Comparison of ENCODE assay signal across 9 mouse cellular contexts in genomic region chr5:33675964-33676363, GRCm38 (mm10). TPM values are rescaled to one million over a fixed set of nuclear protein-coding genes. Genes with fewer than 3 reads are reported as not detected.
DNase-seq lines count a peak whose midpoint lies in the region; ATAC-seq and TF ChIP-seq lines count a peak whose summit lies in the region.
"Had no signal": no experiment of that assay in that cellular context is flagged by ENCODE, and none has a peak within 500 bp of the region (broad histone marks: within the 10 kb centered on the region; RNA-seq: fewer than 3 reads in every experiment).

No protein-coding gene starts in this region.

- no peak overlapping the region for H3K4me2 ChIP-seq in midbrain, embryonic 11.5 days
- H3K4me2 ChIP-seq in midbrain, embryonic 16.5 days (ENCODE audit: low read length) = no peak overlapping the region
- H3K4me2 ChIP-seq in intestine, embryonic 16.5 days (ENCODE audit: low read depth, low read length) = no peak overlapping the region
- H3K4me2 ChIP-seq in lung, embryonic 14.5 days = no peak overlapping the region
- H3K4me2 ChIP-seq in stomach, postnatal 0 days (replicated peaks; ENCODE audit: low read depth) = no peak overlapping the region
- H3K4me2 ChIP-seq: heart, embryonic 15.5 days had no signal

- peak; percentile 55; the same call in 1 of the 2 replicates for ATAC-seq in midbrain, embryonic 11.5 days (ENCODE audit: low FRiP score)
- ATAC-seq in midbrain, embryonic 16.5 days = no peak
- 0 out of 2 replicates have a peak, but pooled peaks have one; percentile 34 for ATAC-seq in intestine, embryonic 16.5 days
- peak; percentile 23; the same call in 1 of the 2 replicates for ATAC-seq in lung, embryonic 14.5 days (ENCODE audit: insufficient read depth)
- ATAC-seq in stomach, postnatal 0 days (ENCODE audit: low FRiP score, low TSS enrichment) = no peak

- no peak for TF ChIP-seq EP300 in stomach, postnatal 0 days (optimal IDR thresholded peaks at IDR 0.05)

- DNase-seq in cerebellum, adult 18-20 months = peak; percentile 31 to 49
- no peak for DNase-seq in cerebellum, adult 11-12 months
- peak; percentile 94 for DNase-seq in midbrain, embryonic 11.5 days (ENCODE audit: low spot score, missing footprints)
- DNase-seq in cerebellum, postnatal 36 days = peak; percentile 48 to 51
- peak; percentile 85 for DNase-seq in lung, embryonic 14.5 days
- peak; percentile 59 for DNase-seq in stomach, postnatal 0 days (ENCODE audit: low spot score)

- H3K9ac ChIP-seq in midbrain, embryonic 11.5 days (ENCODE audit: low read length) = no peak overlapping the region
- H3K9ac ChIP-seq in midbrain, embryonic 16.5 days (ENCODE audit: low read depth, low read length) = no peak overlapping the region
- no peak overlapping the region for H3K9ac ChIP-seq in intestine, embryonic 16.5 days (ENCODE audit: low read depth, low read length)
- H3K9ac ChIP-seq in lung, embryonic 14.5 days = no peak overlapping the region
- no peak overlapping the region for H3K9ac ChIP-seq in stomach, postnatal 0 days (ENCODE audit: low read length)
- H3K9ac ChIP-seq: heart, embryonic 15.5 days had no signal

- H3K4me3 ChIP-seq in midbrain, embryonic 11.5 days (ENCODE audit: low read depth, low read length) = no peak overlapping the region
- no peak overlapping the region for H3K4me3 ChIP-seq in midbrain, embryonic 16.5 days (ENCODE audit: low read depth, low read length)
- H3K4me3 ChIP-seq in intestine, embryonic 16.5 days (ENCODE audit: low read length) = no peak overlapping the region
- H3K4me3 ChIP-seq in lung, embryonic 14.5 days (ENCODE audit: low read depth, low read length) = no peak overlapping the region
- H3K4me3 ChIP-seq in stomach, postnatal 0 days (ENCODE audit: low read depth, low read length) = no peak overlapping the region
- H3K4me3 ChIP-seq: heart, embryonic 15.5 days had no signal

- no peaks in the 10 kb centered on the region for H3K4me1 ChIP-seq in midbrain, embryonic 11.5 days (ENCODE audit: control insufficient read depth, insufficient read depth, low read length)
- no peaks in the 10 kb centered on the region for H3K4me1 ChIP-seq in midbrain, embryonic 16.5 days (ENCODE audit: control insufficient read depth, insufficient read depth, low read length)
- H3K4me1 ChIP-seq in intestine, embryonic 16.5 days (ENCODE audit: control insufficient read depth, insufficient read depth, low read length) = no peaks in the 10 kb centered on the region
- no peaks in the 10 kb centered on the region for H3K4me1 ChIP-seq in lung, embryonic 14.5 days (ENCODE audit: insufficient read depth)
- no peaks in the 10 kb centered on the region for H3K4me1 ChIP-seq in stomach, postnatal 0 days (replicated peaks; ENCODE audit: control insufficient read depth, insufficient read depth)

- H3K9me3 ChIP-seq in midbrain, embryonic 11.5 days (ENCODE audit: control insufficient read depth, low read length) = no peaks in the 10 kb centered on the region
- no peaks in the 10 kb centered on the region for H3K9me3 ChIP-seq in midbrain, embryonic 16.5 days (replicated peaks; ENCODE audit: control insufficient read depth, low read length, poor library complexity, severe bottlenecking)
- no peaks in the 10 kb centered on the region for H3K9me3 ChIP-seq in intestine, embryonic 16.5 days (ENCODE audit: control insufficient read depth, low read length)
- no peaks in the 10 kb centered on the region for H3K9me3 ChIP-seq in lung, embryonic 14.5 days (ENCODE audit: low read depth, low read length)
- H3K9me3 ChIP-seq in stomach, postnatal 0 days (ENCODE audit: control insufficient read depth, low read length) = no peaks in the 10 kb centered on the region
- H3K9me3 ChIP-seq: heart, embryonic 15.5 days had no signal

- TF ChIP-seq CTCF in lung, embryonic 14.5 days (IDR thresholded peaks at IDR 0.05; ENCODE audit: low read depth) = peak; percentile 82
- TF ChIP-seq CTCF in stomach, postnatal 0 days (IDR thresholded peaks at IDR 0.05; ENCODE audit: low read depth) = peak; percentile 86

- H3K36me3 ChIP-seq in midbrain, embryonic 11.5 days (ENCODE audit: control insufficient read depth, insufficient read depth, low read length) = peaks cover 11% of the 10 kb centered on the region
- no peaks in the 10 kb centered on the region for H3K36me3 ChIP-seq in midbrain, embryonic 16.5 days (ENCODE audit: control insufficient read depth, insufficient read depth, low read length)
- no peaks in the 10 kb centered on the region for H3K36me3 ChIP-seq in intestine, embryonic 16.5 days (ENCODE audit: control insufficient read depth, insufficient read depth, low read length)
- H3K36me3 ChIP-seq in lung, embryonic 14.5 days (ENCODE audit: insufficient read depth) = peaks cover 27% of the 10 kb centered on the region
- H3K36me3 ChIP-seq in stomach, postnatal 0 days (ENCODE audit: control insufficient read depth, insufficient read depth, low read length) = no peaks in the 10 kb centered on the region; the same call in 1 of the 2 replicates

- H3K27me3 ChIP-seq in midbrain, embryonic 11.5 days (ENCODE audit: control insufficient read depth, insufficient read depth, low read length) = no peaks in the 10 kb centered on the region
- no peaks in the 10 kb centered on the region for H3K27me3 ChIP-seq in midbrain, embryonic 16.5 days (ENCODE audit: control insufficient read depth, insufficient read depth, low read depth, low read length)
- H3K27me3 ChIP-seq in intestine, embryonic 16.5 days (replicated peaks; ENCODE audit: control insufficient read depth, insufficient read depth, low read length) = no peaks in the 10 kb centered on the region
- H3K27me3 ChIP-seq in lung, embryonic 14.5 days (ENCODE audit: insufficient read depth, low read length) = no peaks in the 10 kb centered on the region
- no peaks in the 10 kb centered on the region for H3K27me3 ChIP-seq in stomach, postnatal 0 days (ENCODE audit: control insufficient read depth, insufficient read depth, low read length)
- H3K27me3 ChIP-seq: heart, embryonic 15.5 days had no signal

- no peak overlapping the region for H3K27ac ChIP-seq in midbrain, embryonic 11.5 days (ENCODE audit: low read depth, low read length)
- no peak overlapping the region for H3K27ac ChIP-seq in midbrain, embryonic 16.5 days (ENCODE audit: low read length)
- H3K27ac ChIP-seq in intestine, embryonic 16.5 days (ENCODE audit: low read length) = no peak overlapping the region
- H3K27ac ChIP-seq in lung, embryonic 14.5 days (ENCODE audit: low read depth) = no peak overlapping the region
- no peak overlapping the region for H3K27ac ChIP-seq in stomach, postnatal 0 days (replicated peaks)
- H3K27ac ChIP-seq: heart, embryonic 15.5 days had no signal

- WGBS in midbrain, embryonic 11.5 days = 0% methylated on average over 1 of the region's 1 CpGs
- 5% methylated on average over 1 of the region's 1 CpGs for WGBS in midbrain, embryonic 16.5 days
- WGBS in intestine, embryonic 16.5 days = 0% methylated on average over 1 of the region's 1 CpGs
- WGBS in lung, embryonic 14.5 days = 0% methylated on average over 1 of the region's 1 CpGs
- 0% methylated on average over 1 of the region's 1 CpGs for WGBS in stomach, postnatal 0 days

RNA-seq across cellular contexts. Expression of gene Tmem129, which starts 17.7 kb away (rescaled TPM):
- 36.0 and 37.4 TPM in 2 replicates for polyA plus RNA-seq in midbrain, embryonic 11.5 days (2014; fragmentation: Nextera tagmentation; extraction: Ambion mirVana)
- polyA plus RNA-seq in midbrain, embryonic 16.5 days (2015; fragmentation: Nextera tagmentation; extraction: Ambion mirVana) = 29.1 and 29.7 TPM in 2 replicates
- polyA plus RNA-seq in intestine, embryonic 16.5 days (2015; fragmentation: Nextera tagmentation; extraction: Ambion mirVana) = 35.7 and 36.9 TPM in 2 replicates
- 38.3 and 39.7 TPM in 2 replicates for polyA plus RNA-seq in lung, embryonic 14.5 days (2014; fragmentation: Nextera tagmentation; extraction: Ambion mirVana)
- polyA plus RNA-seq in stomach, postnatal 0 days (2015; fragmentation: Nextera tagmentation; extraction: Ambion mirVana) = 16.7 and 17.4 TPM in 2 replicates

RNA-seq across cellular contexts. Expression of gene Tacc3, which starts 18.0 kb away (rescaled TPM):
- 277 and 307 TPM in 2 replicates for polyA plus RNA-seq in midbrain, embryonic 11.5 days (2014; fragmentation: Nextera tagmentation; extraction: Ambion mirVana)
- polyA plus RNA-seq in midbrain, embryonic 16.5 days (2015; fragmentation: Nextera tagmentation; extraction: Ambion mirVana) = 25.0 and 28.4 TPM in 2 replicates
- polyA plus RNA-seq in intestine, embryonic 16.5 days (2015; fragmentation: Nextera tagmentation; extraction: Ambion mirVana) = 130 and 144 TPM in 2 replicates
- polyA plus RNA-seq in lung, embryonic 14.5 days (2014; fragmentation: Nextera tagmentation; extraction: Ambion mirVana) = 254 and 261 TPM in 2 replicates
- 33.8 and 44.0 TPM in 2 replicates for polyA plus RNA-seq in stomach, postnatal 0 days (2015; fragmentation: Nextera tagmentation; extraction: Ambion mirVana)

RNA-seq across cellular contexts. Expression of gene Slbp, which starts 23.6 kb away (rescaled TPM):
- 304 and 334 TPM in 2 replicates for polyA plus RNA-seq in midbrain, embryonic 11.5 days (2014; fragmentation: Nextera tagmentation; extraction: Ambion mirVana)
- 119 and 123 TPM in 2 replicates for polyA plus RNA-seq in midbrain, embryonic 16.5 days (2015; fragmentation: Nextera tagmentation; extraction: Ambion mirVana)
- polyA plus RNA-seq in intestine, embryonic 16.5 days (2015; fragmentation: Nextera tagmentation; extraction: Ambion mirVana) = 164 and 184 TPM in 2 replicates
- 265 and 275 TPM in 2 replicates for polyA plus RNA-seq in lung, embryonic 14.5 days (2014; fragmentation: Nextera tagmentation; extraction: Ambion mirVana)
- 84.0 and 87.3 TPM in 2 replicates for polyA plus RNA-seq in stomach, postnatal 0 days (2015; fragmentation: Nextera tagmentation; extraction: Ambion mirVana)

RNA-seq across cellular contexts. Expression of gene Fgfr3, which starts 45.5 kb away (rescaled TPM):
- 61.8 and 68.0 TPM in 2 replicates for polyA plus RNA-seq in midbrain, embryonic 11.5 days (2014; fragmentation: Nextera tagmentation; extraction: Ambion mirVana)
- 19.1 and 23.9 TPM in 2 replicates for polyA plus RNA-seq in midbrain, embryonic 16.5 days (2015; fragmentation: Nextera tagmentation; extraction: Ambion mirVana)
- 9.0 and 9.8 TPM in 2 replicates for polyA plus RNA-seq in intestine, embryonic 16.5 days (2015; fragmentation: Nextera tagmentation; extraction: Ambion mirVana)
- 51.0 and 52.5 TPM in 2 replicates for polyA plus RNA-seq in lung, embryonic 14.5 days (2014; fragmentation: Nextera tagmentation; extraction: Ambion mirVana)
- 17.4 and 19.3 TPM in 2 replicates for polyA plus RNA-seq in stomach, postnatal 0 days (2015; fragmentation: Nextera tagmentation; extraction: Ambion mirVana)

RNA-seq across cellular contexts. Expression of gene Gm9903, which starts 46.2 kb away (rescaled TPM):
- 0.44 and 0.62 TPM in 2 replicates for polyA plus RNA-seq in midbrain, embryonic 11.5 days (2014; fragmentation: Nextera tagmentation; extraction: Ambion mirVana)
- polyA plus RNA-seq in midbrain, embryonic 16.5 days (2015; fragmentation: Nextera tagmentation; extraction: Ambion mirVana) = 0.70 and 0.89 TPM in 2 replicates
- 0.15 and 0.32 TPM in 2 replicates for polyA plus RNA-seq in intestine, embryonic 16.5 days (2015; fragmentation: Nextera tagmentation; extraction: Ambion mirVana)
- polyA plus RNA-seq in lung, embryonic 14.5 days (2014; fragmentation: Nextera tagmentation; extraction: Ambion mirVana) = 0.26 and 0.31 TPM in 2 replicates
- polyA plus RNA-seq in stomach, postnatal 0 days (2015; fragmentation: Nextera tagmentation; extraction: Ambion mirVana) = 0.25 and 0.42 TPM in 2 replicates

Comparison
In these comparisons a context has a peak if more than half of its experiments do, and no peak if none do; other contexts are left out.
1. ATAC-seq: peak in midbrain, embryonic 11.5 days (single experiment), intestine, embryonic 16.5 days (single experiment) and lung, embryonic 14.5 days (single experiment); none in midbrain, embryonic 16.5 days (single experiment) and stomach, postnatal 0 days (single experiment).